Mouse (Mus musculus): ENCODE results near the gene Ppp1r26. TPM values are rescaled to one million over a fixed set of nuclear protein-coding genes. Genes with fewer than 3 reads are reported as not detected.

Ppp1r26 gene
- polyA plus RNA-seq, 1 experiment from 2014 or later = 0.61 TPM

DNA sequence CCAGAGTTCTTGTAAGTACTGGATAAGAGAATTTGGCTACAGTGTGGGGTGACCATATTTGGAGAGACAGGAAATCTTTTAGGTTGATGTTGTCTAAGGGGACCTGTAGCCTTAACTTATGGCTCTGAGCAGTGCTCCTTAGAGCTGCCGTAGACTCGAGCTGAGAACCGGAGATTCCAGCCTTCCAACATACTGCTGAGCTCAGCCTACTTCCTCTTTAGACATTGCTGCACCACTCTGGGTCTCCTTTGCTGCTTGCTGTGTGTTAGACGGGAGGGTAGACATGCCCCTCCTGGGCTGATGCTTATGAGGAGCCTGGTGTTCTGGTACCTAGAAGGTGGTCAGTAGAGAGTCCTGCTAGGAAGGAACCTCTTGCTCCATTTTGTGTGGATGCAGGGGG is 51.8 kb downstream of the Ppp1r26 start:
- WGBS = 89% methylated on average over 4 of the region's 4 CpGs
- Histone ChIP-seq H3K4me2 (replicated peaks; ENCODE audit: low read depth) (no peak overlapping the region), H3K4me3 (ENCODE audit: low read depth, low read length) (no peak overlapping the region), H3K9ac (ENCODE audit: low read depth, low read length) (no peak overlapping the region), H3K27ac (ENCODE audit: low read depth, low read length) (no peak overlapping the region), H3K9me3 (ENCODE audit: control insufficient read depth) (no peaks in the 10 kb centered on the region), H3K36me3 (ENCODE audit: control insufficient read depth, insufficient read depth) (no peaks in the 10 kb centered on the region), H3K27me3 (replicated peaks; ENCODE audit: control insufficient read depth, insufficient read depth, low read length) (no peaks in the 10 kb centered on the region), H3K4me1 (replicated peaks; ENCODE audit: control insufficient read depth, insufficient read depth, low read length) (peaks cover 6% of the 10 kb centered on the region; the same call in 1 of the 2 replicates)
- ATAC-seq = no peak
- TF ChIP-seq CTCF (IDR thresholded peaks at IDR 0.05; ENCODE audit: low read depth) = no peak

DNA sequence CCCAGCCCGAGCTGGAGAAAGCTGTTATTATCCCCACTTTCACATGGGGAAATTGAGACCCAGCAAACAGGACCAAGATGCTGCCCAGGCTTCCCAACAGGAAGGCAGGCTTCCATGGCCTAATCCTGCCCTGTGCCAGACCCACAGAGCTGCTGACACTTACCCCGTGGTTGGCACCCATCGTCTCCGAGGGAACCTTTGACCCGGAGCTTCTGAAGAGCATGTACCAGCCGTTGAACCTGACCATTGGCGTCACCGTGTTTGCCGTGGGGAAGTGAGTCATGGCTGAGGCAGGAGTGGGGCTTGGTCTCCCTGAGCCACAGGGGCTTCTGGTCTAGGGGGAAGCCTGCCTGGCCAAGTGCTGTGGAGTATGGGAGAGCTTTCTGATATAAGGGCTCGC is 56.4 kb downstream of the Ppp1r26 start:
- 81% methylated on average over 10 of the region's 10 CpGs for WGBS
- Histone ChIP-seq H3K4me2 (replicated peaks; ENCODE audit: low read depth) (no peak overlapping the region), H3K27ac (ENCODE audit: low read depth, low read length) (no peak overlapping the region), H3K36me3 (ENCODE audit: control insufficient read depth, insufficient read depth) (0 out of 2 replicates have a peak, but pooled peaks cover 5% of the 10 kb centered on the region), H3K4me3 (ENCODE audit: low read depth, low read length) (no peak overlapping the region), H3K27me3 (replicated peaks; ENCODE audit: control insufficient read depth, insufficient read depth, low read length) (no peaks in the 10 kb centered on the region), H3K9ac (ENCODE audit: low read depth, low read length) (no peak overlapping the region), H3K4me1 (replicated peaks; ENCODE audit: control insufficient read depth, insufficient read depth, low read length) (no peaks in the 10 kb centered on the region), H3K9me3 (ENCODE audit: control insufficient read depth) (no peaks in the 10 kb centered on the region)
- TF ChIP-seq CTCF (IDR thresholded peaks at IDR 0.05; ENCODE audit: low read depth) = no peak
- no peak for ATAC-seq

DNA sequence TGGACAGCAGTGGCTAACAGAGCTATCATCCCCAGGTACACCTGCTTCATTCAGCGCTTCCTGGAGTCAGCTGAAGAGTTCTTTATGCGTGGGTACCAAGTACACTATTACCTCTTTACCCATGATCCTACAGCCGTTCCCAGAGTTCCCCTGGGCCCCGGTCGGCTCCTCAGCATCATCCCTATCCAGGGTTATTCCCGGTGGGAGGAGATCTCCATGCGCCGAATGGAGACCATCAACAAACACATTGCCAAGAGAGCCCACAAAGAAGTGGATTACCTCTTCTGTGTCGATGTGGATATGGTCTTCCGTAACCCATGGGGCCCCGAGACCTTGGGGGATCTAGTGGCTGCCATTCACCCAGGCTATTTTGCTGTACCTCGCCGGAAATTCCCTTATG is 58.1 kb downstream of the Ppp1r26 start:
- no peak overlapping the region for H3K27ac ChIP-seq (ENCODE audit: low read depth, low read length)
- ATAC-seq = no peak
- H3K9me3 ChIP-seq (ENCODE audit: control insufficient read depth) = no peaks in the 10 kb centered on the region
- no peaks in the 10 kb centered on the region for H3K4me1 ChIP-seq (replicated peaks; ENCODE audit: control insufficient read depth, insufficient read depth, low read length)
- H3K4me3 ChIP-seq (ENCODE audit: low read depth, low read length) = no peak overlapping the region
- H3K4me2 ChIP-seq (replicated peaks; ENCODE audit: low read depth) = no peak overlapping the region
- 0 out of 2 replicates have a peak, but pooled peaks cover 5% of the 10 kb centered on the region for H3K36me3 ChIP-seq (ENCODE audit: control insufficient read depth, insufficient read depth)
- 92% methylated on average over 13 of the region's 13 CpGs for WGBS
- H3K27me3 ChIP-seq (replicated peaks; ENCODE audit: control insufficient read depth, insufficient read depth, low read length) = no peaks in the 10 kb centered on the region
- H3K9ac ChIP-seq (ENCODE audit: low read depth, low read length) = no peak overlapping the region
- no peak for TF ChIP-seq CTCF (IDR thresholded peaks at IDR 0.05; ENCODE audit: low read depth)

Other genes with a start within 250 kb of the Ppp1r26 start
- not detected in 2 replicates for gene 1700007K13Rik, start 19.5 kb downstream of the Ppp1r26 start, polyA plus RNA-seq (2015; fragmentation: Nextera tagmentation; extraction: Ambion mirVana)
- gene Mrps2, start 21.3 kb downstream of the Ppp1r26 start, polyA plus RNA-seq (2015; fragmentation: Nextera tagmentation; extraction: Ambion mirVana) = 24.5 and 25.1 TPM in 2 replicates
- 1.1 and 1.6 TPM in 2 replicates for gene Gbgt1, start 50.1 kb downstream of the Ppp1r26 start, polyA plus RNA-seq (2015; fragmentation: Nextera tagmentation; extraction: Ambion mirVana)
- 6.0 and 8.7 TPM in 2 replicates for gene Gm10134, start 59.3 kb downstream of the Ppp1r26 start, polyA plus RNA-seq (2015; fragmentation: Nextera tagmentation; extraction: Ambion mirVana)
- gene Ralgds, start 66.3 kb downstream of the Ppp1r26 start, polyA plus RNA-seq (2015; fragmentation: Nextera tagmentation; extraction: Ambion mirVana) = 11.5 and 15.6 TPM in 2 replicates
- gene Cel, start 116.6 kb downstream of the Ppp1r26 start, polyA plus RNA-seq (2015; fragmentation: Nextera tagmentation; extraction: Ambion mirVana) = 5.5 and 7.9 TPM in 2 replicates
- 8.4 and 8.9 TPM in 2 replicates for gene Gtf3c5, start 137.0 kb downstream of the Ppp1r26 start, polyA plus RNA-seq (2015; fragmentation: Nextera tagmentation; extraction: Ambion mirVana)
- 0.34 TPM in 1 of 2 replicates, not detected in the other for gene Gfi1b, start 175.2 kb downstream of the Ppp1r26 start, polyA plus RNA-seq (2015; fragmentation: Nextera tagmentation; extraction: Ambion mirVana)
- gene Tsc1, start 194.4 kb downstream of the Ppp1r26 start, polyA plus RNA-seq (2015; fragmentation: Nextera tagmentation; extraction: Ambion mirVana) = 6.5 and 8.2 TPM in 2 replicates

Measured in intestine, postnatal 0 days (tissue).